ENCODE assay signal across 29 mouse cellular contexts in the genomic region with DNA sequence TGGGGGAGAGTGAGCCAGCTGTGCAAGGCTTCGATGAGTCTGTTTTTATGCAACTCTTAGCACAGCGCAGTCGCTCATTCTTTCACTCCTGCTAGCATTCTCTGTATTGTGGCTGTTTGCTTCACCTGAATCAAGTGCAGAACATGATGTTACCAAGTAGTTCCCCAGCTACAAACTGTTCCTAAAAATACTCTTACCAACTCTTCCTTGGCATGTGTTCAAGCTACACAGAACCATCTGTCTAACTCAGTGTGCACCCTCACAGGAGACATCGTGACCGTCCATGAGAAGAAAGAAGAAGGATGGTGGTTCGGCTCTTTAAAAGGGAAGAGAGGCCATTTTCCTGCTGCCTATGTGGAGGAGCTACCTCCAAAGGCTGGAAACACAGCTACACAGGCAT. TPM values are rescaled to one million over a fixed set of nuclear protein-coding genes. Genes with fewer than 3 reads are reported as not detected.
A peak's percentile ranks its signal among the peaks of the same experiment; 100 is the strongest.
DNase-seq lines count a peak whose midpoint lies in the region; ATAC-seq and TF ChIP-seq lines count a peak whose summit lies in the region.
"Had no signal": no experiment of that assay in that cellular context is flagged by ENCODE, and none has a peak within 500 bp of the region (broad histone marks: within the 10 kb centered on the region; RNA-seq: fewer than 3 reads in every experiment).

No protein-coding gene starts in this region.

- no peak overlapping the region for H3K9ac ChIP-seq in liver, postnatal 0 days (replicated peaks)
- H3K9ac ChIP-seq: forebrain, embryonic 12.5 days; heart, embryonic 12.5 days; hindbrain, embryonic 15.5 days; kidney, embryonic 15.5 days; limb, embryonic 13.5 days; liver, embryonic 14.5 days; midbrain, embryonic 12.5 days had no signal

- peak; percentile 58 to 77 for DNase-seq in frontal cortex, adult 2 months (ENCODE audit: extremely low spot score in 1 of 2, low spot score in 1 of 2)
- no peak for DNase-seq in frontal cortex, postnatal 10 days (ENCODE audit: low spot score in 2 of 2)
- DNase-seq in layer of hippocampus, adult 9-11 months = peak; percentile 56
- DNase-seq in layer of hippocampus, postnatal 10 days (ENCODE audit: low spot score in 2 of 2) = no peak
- DNase-seq in frontal cortex, postnatal 36 days (ENCODE audit: low spot score in 2 of 2) = peak; percentile 16 to 70
- DNase-seq in liver, postnatal 0 days = no peak
- no peak for DNase-seq in embryo, embryonic 9.5 days (ENCODE audit: extremely low spot score)
- DNase-seq: adrenal gland, postnatal 14 days; cerebellum, adult 11-12 months; heart, postnatal 36 days had no signal

- 78% methylated on average over 6 of the region's 6 CpGs for WGBS in liver, postnatal 0 days (ENCODE audit: insufficient replicate concordance)

- no peak for TF ChIP-seq EP300 in liver, postnatal 0 days (IDR thresholded peaks at IDR 0.05; ENCODE audit: low read depth)

- H3K27me3 ChIP-seq in liver, postnatal 0 days (ENCODE audit: insufficient read depth, low read length) = no peaks in the 10 kb centered on the region
- H3K27me3 ChIP-seq: CH12.LX; forebrain, embryonic 12.5 days; heart, embryonic 12.5 days; hindbrain, embryonic 15.5 days; kidney, embryonic 15.5 days; limb, embryonic 13.5 days; midbrain, embryonic 12.5 days had no signal

- peaks cover 26% of the 10 kb centered on the region for H3K36me3 ChIP-seq in liver, postnatal 0 days (replicated peaks; ENCODE audit: insufficient read depth, low read length)

- TF ChIP-seq CTCF in liver, postnatal 0 days (IDR thresholded peaks at IDR 0.05; ENCODE audit: low read depth) = no peak

- 0 out of 2 replicates have a peak, but pooled peaks have one; percentile 36 for ATAC-seq in megakaryocyte-erythroid progenitor cell, adult 5-6 weeks (replicated peaks; ENCODE audit: low FRiP score, low TSS enrichment, poor library complexity, severe bottlenecking)
- no peak for ATAC-seq in liver, postnatal 0 days
- ATAC-seq: intestine, embryonic 16.5 days had no signal

- H3K4me2 ChIP-seq in liver, postnatal 0 days (ENCODE audit: low read depth, low read length) = no peak overlapping the region
- H3K4me2 ChIP-seq: forebrain, embryonic 12.5 days; heart, embryonic 12.5 days; hindbrain, embryonic 15.5 days; kidney, embryonic 15.5 days; limb, embryonic 13.5 days; midbrain, embryonic 12.5 days had no signal

- H3K27ac ChIP-seq in liver, postnatal 0 days (ENCODE audit: low read depth) = no peak overlapping the region
- H3K27ac ChIP-seq: forebrain, embryonic 12.5 days; hindbrain, embryonic 15.5 days; kidney, embryonic 15.5 days; limb, embryonic 13.5 days; liver, embryonic 14.5 days; macrophage; midbrain, embryonic 12.5 days had no signal

- no peaks in the 10 kb centered on the region for H3K4me1 ChIP-seq in liver, postnatal 0 days (ENCODE audit: insufficient read depth)
- H3K4me1 ChIP-seq: heart, embryonic 12.5 days; hindbrain, embryonic 15.5 days; limb, embryonic 13.5 days; midbrain, embryonic 12.5 days had no signal

- no peaks in the 10 kb centered on the region for H3K9me3 ChIP-seq in liver, postnatal 0 days (ENCODE audit: low read length)
- H3K9me3 ChIP-seq: forebrain, embryonic 12.5 days; hindbrain, embryonic 15.5 days; kidney, embryonic 15.5 days; limb, embryonic 13.5 days; midbrain, embryonic 12.5 days had no signal

- no peak overlapping the region for H3K4me3 ChIP-seq in liver, postnatal 0 days (ENCODE audit: low read depth, low read length)
- H3K4me3 ChIP-seq: forebrain, embryonic 12.5 days; heart, embryonic 12.5 days; hindbrain, embryonic 15.5 days; kidney, embryonic 15.5 days; limb, embryonic 13.5 days; midbrain, embryonic 12.5 days had no signal

RNA-seq across cellular contexts. Expression of gene Spc25, which starts 17.3 kb away (rescaled TPM):
- 1.00 and 1.1 TPM in 2 replicates for polyA plus RNA-seq in frontal cortex, adult 2 months (2012; rRNA removed)
- 1 to 10 TPM; 4.0 to 5.0 TPM for total RNA-seq in layer of hippocampus, postnatal 10 days (2021)
- 46.4 and 64.2 TPM in 2 replicates for total RNA-seq in megakaryocyte-erythroid progenitor cell, adult 5-6 weeks (2014; fragmentation: Nextera tagmentation)
- 88.6 and 110 TPM in 2 replicates for total RNA-seq in megakaryocyte-erythroid progenitor cell, adult 5-6 weeks (2017)
- polyA plus RNA-seq in liver, postnatal 0 days (2015; fragmentation: Nextera tagmentation; extraction: Ambion mirVana) = 98.6 and 105 TPM in 2 replicates

RNA-seq across cellular contexts. Expression of gene G6pc2, which starts 22.1 kb away (rescaled TPM):
- 0.08 TPM in 1 of 2 replicates, not detected in the other for polyA plus RNA-seq in frontal cortex, adult 2 months (2012; rRNA removed)
- not detected for total RNA-seq in layer of hippocampus, postnatal 10 days (2021)
- total RNA-seq in megakaryocyte-erythroid progenitor cell, adult 5-6 weeks (2014; fragmentation: Nextera tagmentation) = not detected in 2 replicates
- not detected in 2 replicates for total RNA-seq in megakaryocyte-erythroid progenitor cell, adult 5-6 weeks (2017)
- polyA plus RNA-seq in liver, postnatal 0 days (2015; fragmentation: Nextera tagmentation; extraction: Ambion mirVana) = not detected in 2 replicates
- total RNA-seq: adrenal gland, postnatal 14 days; CH12.LX; common myeloid progenitor, adult 5-6 weeks; heart, postnatal 36 days; MEL; monocyte, adult 5-6 weeks had no signal
- polyA plus RNA-seq: forebrain, embryonic 12.5 days; gonadal fat pad, adult 2 months; heart, embryonic 12.5 days; large intestine, adult 2 months; limb, embryonic 13.5 days; liver, embryonic 14.5 days; lung, embryonic 16.5 days; macrophage; neural tube, embryonic 11.5 days; thymus, postnatal 0 days had no signal

RNA-seq across cellular contexts. Expression of gene Nostrin, which starts 53.1 kb away (rescaled TPM):
- polyA plus RNA-seq in frontal cortex, adult 2 months (2012; rRNA removed) = 2.9 and 3.2 TPM in 2 replicates
- total RNA-seq in layer of hippocampus, postnatal 10 days (2021) = 1 to 10 TPM; 4.0 to 5.0 TPM
- not detected in 2 replicates for total RNA-seq in megakaryocyte-erythroid progenitor cell, adult 5-6 weeks (2014; fragmentation: Nextera tagmentation)
- not detected in 2 replicates for total RNA-seq in megakaryocyte-erythroid progenitor cell, adult 5-6 weeks (2017)
- 10.9 and 11.4 TPM in 2 replicates for polyA plus RNA-seq in liver, postnatal 0 days (2015; fragmentation: Nextera tagmentation; extraction: Ambion mirVana)
- total RNA-seq: MEL had no signal

Comparison
In these comparisons a context has a peak if more than half of its experiments do, and no peak if none do; other contexts are left out.
1. DNase-seq: peak in frontal cortex, adult 2 months (2 of 2), layer of hippocampus, adult 9-11 months (single experiment) and frontal cortex, postnatal 36 days (2 of 2); none in frontal cortex, postnatal 10 days (0 of 2), layer of hippocampus, postnatal 10 days (0 of 2), liver, postnatal 0 days (single experiment) and embryo, embryonic 9.5 days (single experiment).
2. RNA of gene Spc25, which starts 17.3 kb away (total RNA-seq): 46.4 to 110 TPM in megakaryocyte-erythroid progenitor cell, adult 5-6 weeks; 4.0 to 5.0 TPM in layer of hippocampus, postnatal 10 days; every median in the first group is over 4 times any median in the second.
3. RNA of gene Nostrin, which starts 53.1 kb away (total RNA-seq): 4.0 to 5.0 TPM in layer of hippocampus, postnatal 10 days; not detected in megakaryocyte-erythroid progenitor cell, adult 5-6 weeks; every median in the first group is over 4 times any median in the second.